In genomic region chr7:30354059-30354458, GRCm38 (mm10) we compare ENCODE assay signal across 17 mouse cellular contexts. TPM values are rescaled to one million over a fixed set of nuclear protein-coding genes. Genes with fewer than 3 reads are reported as not detected.
DNase-seq lines count a peak whose midpoint lies in the region; ATAC-seq and TF ChIP-seq lines count a peak whose summit lies in the region.
"Had no signal": no experiment of that assay in that cellular context is flagged by ENCODE, and none has a peak within 500 bp of the region (broad histone marks: within the 10 kb centered on the region; RNA-seq: fewer than 3 reads in every experiment).

No protein-coding gene starts in this region.

- no peak overlapping the region for H3K27ac ChIP-seq in hindbrain, postnatal 0 days
- H3K27ac ChIP-seq in hindbrain, embryonic 11.5 days (ENCODE audit: low read depth, low read length): no peak overlapping the region
- H3K27ac ChIP-seq in liver, embryonic 13.5 days: peak overlapping the region; percentile 64
- no peak overlapping the region for H3K27ac ChIP-seq in kidney, adult 2 months (ENCODE audit: insufficient read depth, low read depth, low read length)
- H3K27ac ChIP-seq: heart, embryonic 13.5 days; hindbrain, embryonic 14.5 days; kidney, postnatal 0 days; layer of hippocampus, adult 2 months; limb, embryonic 13.5 days; lung, embryonic 15.5 days; macrophage had no signal

- no peaks in the 10 kb centered on the region for H3K4me1 ChIP-seq in hindbrain, postnatal 0 days (ENCODE audit: insufficient read depth, low read length)
- H3K4me1 ChIP-seq in hindbrain, embryonic 11.5 days (replicated peaks; ENCODE audit: control insufficient read depth, insufficient read depth, low read length): no peaks in the 10 kb centered on the region; the same call in 1 of the 2 replicates
- H3K4me1 ChIP-seq in liver, embryonic 13.5 days (replicated peaks): no peaks in the 10 kb centered on the region; the same call in 1 of the 2 replicates
- H3K4me1 ChIP-seq in kidney, adult 2 months (ENCODE audit: control insufficient read depth, insufficient read depth, low read length): no peaks in the 10 kb centered on the region; the same call in 1 of the 2 replicates
- H3K4me1 ChIP-seq: heart, embryonic 13.5 days; limb, embryonic 13.5 days; lung, embryonic 15.5 days had no signal

- intact Hi-C loops in gastrocnemius, postnatal 36 days (cut with DNase I): no loop called here

- no peak overlapping the region for H3K4me2 ChIP-seq in hindbrain, postnatal 0 days (ENCODE audit: low read depth, low read length)
- H3K4me2 ChIP-seq in hindbrain, embryonic 11.5 days (replicated peaks; ENCODE audit: low read depth, low read length): no peak overlapping the region
- H3K4me2 ChIP-seq in liver, embryonic 13.5 days: no peak overlapping the region
- H3K4me2 ChIP-seq: heart, embryonic 13.5 days; hindbrain, embryonic 14.5 days; limb, embryonic 13.5 days; lung, embryonic 15.5 days had no signal

- no peak overlapping the region for H3K4me3 ChIP-seq in hindbrain, postnatal 0 days (ENCODE audit: low read length)
- H3K4me3 ChIP-seq in hindbrain, embryonic 11.5 days (ENCODE audit: low read depth, low read length): no peak overlapping the region
- H3K4me3 ChIP-seq in liver, embryonic 13.5 days (replicated peaks): no peak overlapping the region
- no peak overlapping the region for H3K4me3 ChIP-seq in kidney, adult 2 months (ENCODE audit: insufficient read depth, low read depth, low read length)
- H3K4me3 ChIP-seq: heart, embryonic 13.5 days; layer of hippocampus, adult 2 months; limb, embryonic 13.5 days; lung, embryonic 15.5 days had no signal

- no peaks in the 10 kb centered on the region for H3K27me3 ChIP-seq in hindbrain, postnatal 0 days (ENCODE audit: insufficient read depth, low read length)
- H3K27me3 ChIP-seq in hindbrain, embryonic 11.5 days (ENCODE audit: control insufficient read depth, insufficient read depth, low read length): no peaks in the 10 kb centered on the region
- peaks cover 12% of the 10 kb centered on the region for H3K27me3 ChIP-seq in liver, embryonic 13.5 days
- H3K27me3 ChIP-seq in kidney, adult 2 months (replicated peaks; ENCODE audit: control insufficient read depth, insufficient read depth, low read length): no peaks in the 10 kb centered on the region

- no peaks in the 10 kb centered on the region for H3K36me3 ChIP-seq in hindbrain, postnatal 0 days (ENCODE audit: insufficient read depth, low read length)
- H3K36me3 ChIP-seq in hindbrain, embryonic 11.5 days (ENCODE audit: control insufficient read depth, insufficient read depth, low read length): no peaks in the 10 kb centered on the region; the same call in 1 of the 2 replicates
- no peaks in the 10 kb centered on the region for H3K36me3 ChIP-seq in liver, embryonic 13.5 days
- no peaks in the 10 kb centered on the region for H3K36me3 ChIP-seq in kidney, adult 2 months (ENCODE audit: control insufficient read depth, insufficient read depth, low read length)
- H3K36me3 ChIP-seq: lung, embryonic 15.5 days had no signal

- no peak for DNase-seq in hindbrain, postnatal 0 days (ENCODE audit: low spot score)
- DNase-seq in hindbrain, embryonic 11.5 days (ENCODE audit: low spot score): no peak
- DNase-seq in retina, postnatal 1 day: peak; percentile 62
- DNase-seq in retina, embryonic 14.5 days (ENCODE audit: low spot score): no peak
- DNase-seq in liver, embryonic 13.5 days: no peak
- DNase-seq in gastrocnemius, postnatal 36 days: no peak
- DNase-seq in kidney, adult 2 months: no peak

- TF ChIP-seq POLR2A in kidney, adult 2 months (IDR thresholded peaks at IDR 0.05; ENCODE audit: low read depth, low read length): no peak

- H3K9me3 ChIP-seq in hindbrain, postnatal 0 days (ENCODE audit: low read length): no peaks in the 10 kb centered on the region
- no peaks in the 10 kb centered on the region for H3K9me3 ChIP-seq in hindbrain, embryonic 11.5 days (ENCODE audit: control insufficient read depth, low read length)
- H3K9me3 ChIP-seq in liver, embryonic 13.5 days (replicated peaks): no peaks in the 10 kb centered on the region
- H3K9me3 ChIP-seq: heart, embryonic 13.5 days; limb, embryonic 13.5 days; lung, embryonic 15.5 days had no signal

- ATAC-seq in hindbrain, postnatal 0 days: peak; percentile 6; the same call in 1 of the 2 replicates
- no peak for ATAC-seq in hindbrain, embryonic 11.5 days (ENCODE audit: low FRiP score)
- ATAC-seq in liver, embryonic 13.5 days (ENCODE audit: low read depth): 0 out of 2 replicates have a peak, but pooled peaks have one; percentile 17

- WGBS in hindbrain, postnatal 0 days: 73% methylated on average over 4 of the region's 4 CpGs
- 68% methylated on average over 4 of the region's 4 CpGs for WGBS in hindbrain, embryonic 11.5 days
- WGBS in liver, embryonic 13.5 days (ENCODE audit: insufficient replicate concordance): 61% methylated on average over 4 of the region's 4 CpGs
- WGBS in kidney, adult 2 months: 69% methylated on average over 4 of the region's 4 CpGs

- no peak for TF ChIP-seq CTCF in hindbrain, postnatal 0 days (IDR thresholded peaks at IDR 0.05; ENCODE audit: low read depth)
- TF ChIP-seq CTCF in kidney, adult 2 months (conservative IDR thresholded peaks at IDR 0.05; ENCODE audit: insufficient read depth, insufficient read length, low read depth, low read length): no peak

- H3K9ac ChIP-seq in hindbrain, postnatal 0 days (replicated peaks; ENCODE audit: low read length): no peak overlapping the region
- H3K9ac ChIP-seq in hindbrain, embryonic 11.5 days (ENCODE audit: low read depth, low read length): no peak overlapping the region
- H3K9ac ChIP-seq in liver, embryonic 13.5 days: no peak overlapping the region
- H3K9ac ChIP-seq: heart, embryonic 13.5 days; hindbrain, embryonic 14.5 days; limb, embryonic 13.5 days; lung, embryonic 15.5 days had no signal

RNA-seq across cellular contexts. Expression of gene Lrfn3, which starts 8.5 kb away (rescaled TPM):
- 45.9 and 47.4 TPM in 2 replicates for total RNA-seq in hindbrain, postnatal 0 days (2014; rRNA removed)
- 17.5 and 18.1 TPM in 2 replicates for polyA plus RNA-seq in hindbrain, postnatal 0 days (2015; fragmentation: Nextera tagmentation; extraction: Ambion mirVana)
- polyA plus RNA-seq in hindbrain, embryonic 11.5 days (2014; fragmentation: Nextera tagmentation; extraction: Ambion mirVana): 5.3 and 6.8 TPM in 2 replicates
- 1.4 and 1.5 TPM in 2 replicates for polyA plus RNA-seq in liver, embryonic 13.5 days (2015; fragmentation: Nextera tagmentation; extraction: Ambion mirVana)
- total RNA-seq in gastrocnemius, postnatal 36 days (2021): 1 to 10 TPM; 2.9 to 3.2 TPM
- polyA plus RNA-seq in kidney, adult 2 months (2012; rRNA removed): 9.6 and 11.6 TPM in 2 replicates
- total RNA-seq: monocyte, adult 5-6 weeks had no signal
- polyA plus RNA-seq: macrophage had no signal

RNA-seq across cellular contexts. Expression of gene Sdhaf1, which starts 30.4 kb away (rescaled TPM):
- total RNA-seq in hindbrain, postnatal 0 days (2014; rRNA removed): 12.9 and 14.7 TPM in 2 replicates
- 17.8 and 19.3 TPM in 2 replicates for polyA plus RNA-seq in hindbrain, postnatal 0 days (2015; fragmentation: Nextera tagmentation; extraction: Ambion mirVana)
- 20.9 and 23.2 TPM in 2 replicates for polyA plus RNA-seq in hindbrain, embryonic 11.5 days (2014; fragmentation: Nextera tagmentation; extraction: Ambion mirVana)
- polyA plus RNA-seq in liver, embryonic 13.5 days (2015; fragmentation: Nextera tagmentation; extraction: Ambion mirVana): 6.4 and 6.6 TPM in 2 replicates
- total RNA-seq in gastrocnemius, postnatal 36 days (2021): 1 to 10 TPM; 6.9 to 7.3 TPM
- 26.4 and 27.3 TPM in 2 replicates for polyA plus RNA-seq in kidney, adult 2 months (2012; rRNA removed)

RNA-seq across cellular contexts. Expression of gene E130208F15Rik, which starts 32.5 kb away (rescaled TPM):
- 1.8 TPM in 1 of 2 replicates, not detected in the other for total RNA-seq in hindbrain, postnatal 0 days (2014; rRNA removed)
- polyA plus RNA-seq in hindbrain, postnatal 0 days (2015; fragmentation: Nextera tagmentation; extraction: Ambion mirVana): 0.79 TPM in 1 of 2 replicates, not detected in the other
- 1.4 and 3.3 TPM in 2 replicates for polyA plus RNA-seq in hindbrain, embryonic 11.5 days (2014; fragmentation: Nextera tagmentation; extraction: Ambion mirVana)
- 1.3 and 1.8 TPM in 2 replicates for polyA plus RNA-seq in liver, embryonic 13.5 days (2015; fragmentation: Nextera tagmentation; extraction: Ambion mirVana)
- total RNA-seq in gastrocnemius, postnatal 36 days (2021): under 1 TPM; 0.48 to 0.72 TPM
- polyA plus RNA-seq in kidney, adult 2 months (2012; rRNA removed): 0.42 and 1.1 TPM in 2 replicates
- polyA plus RNA-seq: hindbrain, embryonic 14.5 days; intestine, postnatal 0 days; kidney, postnatal 0 days; lung, embryonic 15.5 days; neural tube, embryonic 11.5 days had no signal

RNA-seq across cellular contexts. Expression of gene Syne4, which starts 39.5 kb away (rescaled TPM):
- total RNA-seq in hindbrain, postnatal 0 days (2014; rRNA removed): 13.2 and 16.5 TPM in 2 replicates
- polyA plus RNA-seq in hindbrain, postnatal 0 days (2015; fragmentation: Nextera tagmentation; extraction: Ambion mirVana): 11.4 and 12.6 TPM in 2 replicates
- 17.4 and 18.7 TPM in 2 replicates for polyA plus RNA-seq in hindbrain, embryonic 11.5 days (2014; fragmentation: Nextera tagmentation; extraction: Ambion mirVana)
- polyA plus RNA-seq in liver, embryonic 13.5 days (2015; fragmentation: Nextera tagmentation; extraction: Ambion mirVana): 6.1 and 8.8 TPM in 2 replicates
- total RNA-seq in gastrocnemius, postnatal 36 days (2021): 1 to 10 TPM in 1 of 2 experiments, not detected in 1; 1.9 TPM
- 162 and 170 TPM in 2 replicates for polyA plus RNA-seq in kidney, adult 2 months (2012; rRNA removed)

RNA-seq across cellular contexts. Expression of gene Alkbh6, which starts 45.5 kb away (rescaled TPM):
- total RNA-seq in hindbrain, postnatal 0 days (2014; rRNA removed): 75.4 and 116 TPM in 2 replicates
- 129 and 131 TPM in 2 replicates for polyA plus RNA-seq in hindbrain, postnatal 0 days (2015; fragmentation: Nextera tagmentation; extraction: Ambion mirVana)
- 82.1 and 85.2 TPM in 2 replicates for polyA plus RNA-seq in hindbrain, embryonic 11.5 days (2014; fragmentation: Nextera tagmentation; extraction: Ambion mirVana)
- 17.2 and 18.9 TPM in 2 replicates for polyA plus RNA-seq in liver, embryonic 13.5 days (2015; fragmentation: Nextera tagmentation; extraction: Ambion mirVana)
- 10 to 100 TPM; 18.3 to 18.4 TPM for total RNA-seq in gastrocnemius, postnatal 36 days (2021)
- polyA plus RNA-seq in kidney, adult 2 months (2012; rRNA removed): 99.0 and 122 TPM in 2 replicates
